Mouse (Mus musculus) heart, postnatal 0 days (tissue): ENCODE measurements around the gene Zkscan8. TPM values are rescaled to one million over a fixed set of nuclear protein-coding genes. Genes with fewer than 3 reads are reported as not detected.

Experiments
- ATAC-seq: fragments of 200-750 bp; cut with Nextera tagmentation; 2 replicates; pipeline ENCODE4 v1.8.0; 2017; ENCODE audit warnings: low read depth, moderate number of reproducible peaks, moderate library complexity; ENCODE audit not compliant: insufficient read depth
- DNase-seq: peaks from one replicate; pipeline ENCODE4 v3.0.0-alpha.2; 2016; ENCODE audit warnings: low spot score
- H3K27ac ChIP-seq: fragments of 300-500 bp; sonication (generic); 2 replicates; pipeline ENCODE4 v1.5.1; 2014; ENCODE audit warnings: low read depth, mild to moderate bottlenecking
- H3K27me3 ChIP-seq: fragments of 300-500 bp; sonication (generic); 2 replicates; pipeline ENCODE4 v1.6.1; 2014; ENCODE audit warnings: low read length, mixed read lengths; ENCODE audit not compliant: control insufficient read depth, insufficient read depth
- H3K36me3 ChIP-seq: fragments of 300-500 bp; sonication (generic); replicated peaks from 2 replicates; pipeline ENCODE4 v1.6.1; 2014; ENCODE audit warnings: low read length, mixed read lengths; ENCODE audit not compliant: control insufficient read depth, insufficient read depth
- H3K4me1 ChIP-seq: fragments of 300-500 bp; sonication (generic); 2 replicates; pipeline ENCODE4 v1.6.1; 2014; ENCODE audit warnings: antibody characterized with exemption; ENCODE audit not compliant: control insufficient read depth, insufficient read depth
- H3K4me2 ChIP-seq: fragments of 300-500 bp; sonication (generic); 2 replicates; pipeline ENCODE4 v1.6.1; 2014; ENCODE audit warnings: low read depth, mild to moderate bottlenecking, low read length, moderate library complexity
- H3K4me3 ChIP-seq: fragments of 300-500 bp; sonication (generic); 2 replicates; pipeline ENCODE4 v1.5.1; 2014; ENCODE audit warnings: low read depth, low read length
- H3K9ac ChIP-seq: fragments of 300-500 bp; sonication (generic); replicated peaks from 2 replicates; pipeline ENCODE4 v1.6.1; 2014; ENCODE audit warnings: low read depth, low read length, mixed read lengths
- H3K9me3 ChIP-seq: fragments of 300-500 bp; sonication (generic); replicated peaks from 2 replicates; pipeline ENCODE4 v1.6.1; 2016; ENCODE audit warnings: low read length; ENCODE audit not compliant: control insufficient read depth
- CTCF ChIP-seq: IDR thresholded peaks from 2 replicates; pipeline ENCODE4 v1.5.1; 2016; ENCODE audit warnings: antibody characterized with exemption, control low read depth, low read depth
- EP300 ChIP-seq: IDR thresholded peaks from 2 replicates; pipeline ENCODE4 v1.6.1; 2016; ENCODE audit warnings: antibody characterized with exemption, low read depth
- WGBS: fragments of 180-500 bp; shearing (Covaris S2); extraction: QIAGEN DNeasy Blood & Tissue Kit; methylation state at CpG from one replicate; pipeline ENCODE4 v1.1.7; 2014; 5-methylcytosine and 5-hydroxymethylcytosine counted together
- polyA plus RNA-seq: library from polyadenylated mRNA; unstranded; fragments of >200 nt; fragmentation: Nextera tagmentation; extraction: Ambion mirVana; gene quantifications from 2 replicates; pipeline ENCODE4 v1.2.1, GENCODE M21; 2015
- total RNA-seq: library from RNA; depleted of rRNA; stranded (reverse); fragments of >200 nt; gene quantifications from 2 replicates; pipeline ENCODE4 v1.2.3, GENCODE M21; 2014; ENCODE audit warnings: low replicate concordance; rRNA removed

Zkscan8 gene
- total RNA-seq (7.1 and 10.9 TPM in 2 replicates), polyA plus RNA-seq (3.0 and 3.4 TPM in 2 replicates)

GRCm38 (mm10) chr13:21530781-21531201 lies at the start of gene Zkscan8:
TSS of gene Zkscan8 (minus strand) at chr13:21531120.
- no peaks in the 10 kb centered on the region for H3K9me3 ChIP-seq
- peak within 1 kb of the TSS; percentile 99 for H3K4me3 ChIP-seq
- DNase-seq = peak; percentile 79
- H3K4me1 ChIP-seq = peaks cover 4% of the 10 kb centered on the region
- TF ChIP-seq CTCF = no peak; the same call in 1 of the 2 replicates
- peak; percentile 63; the same call in 1 of the 2 replicates for TF ChIP-seq EP300
- peak within 1 kb of the TSS; percentile 96 for H3K27ac ChIP-seq
- H3K36me3 ChIP-seq = peaks cover 12% of the 10 kb centered on the region
- no peaks in the 10 kb centered on the region for H3K27me3 ChIP-seq
- under 1% methylated on average over 39 of the region's 39 CpGs for WGBS
- ATAC-seq = peak; percentile 97
- H3K4me2 ChIP-seq = peak within 1 kb of the TSS; percentile 64
- H3K9ac ChIP-seq = peak within 1 kb of the TSS; percentile 99

- WGBS = 47% methylated on average over 1 of the region's 1 CpGs
- H3K9ac ChIP-seq = no peak within 1 kb of the TSS
- H3K27me3 ChIP-seq = no peaks in the 10 kb centered on the region
- H3K9me3 ChIP-seq = no peaks in the 10 kb centered on the region
- no peak for ATAC-seq
- DNase-seq = no peak
- no peak within 1 kb of the TSS for H3K4me3 ChIP-seq
- no peaks in the 10 kb centered on the region for H3K4me1 ChIP-seq
- no peak within 1 kb of the TSS for H3K27ac ChIP-seq
- no peak for TF ChIP-seq CTCF
- TF ChIP-seq EP300 = no peak
- H3K36me3 ChIP-seq = no peaks in the 10 kb centered on the region
- no peak within 1 kb of the TSS for H3K4me2 ChIP-seq
Observed at GRCm38 (mm10) chr13:21559793-21560192, 28.9 kb upstream of the Zkscan8 start, which contains the start of gene Olfr1535. TSS of gene Olfr1535 (minus strand) at chr13:21559893.

GRCm38 (mm10) chr13:21550416-21551110 lies 19.6 kb upstream of the Zkscan8 start:
- no peaks in the 10 kb centered on the region for H3K4me1 ChIP-seq
- no peaks in the 10 kb centered on the region for H3K9me3 ChIP-seq
- DNase-seq (no peak), ATAC-seq (no peak)
- H3K27me3 ChIP-seq = no peaks in the 10 kb centered on the region
- TF ChIP-seq EP300 (no peak), CTCF (no peak)
- 32% methylated on average over 3 of the region's 3 CpGs for WGBS
- H3K4me3 ChIP-seq = no peak overlapping the region
- no peak overlapping the region for H3K9ac ChIP-seq
- H3K27ac ChIP-seq = no peak overlapping the region
- no peak overlapping the region for H3K4me2 ChIP-seq
- no peaks in the 10 kb centered on the region for H3K36me3 ChIP-seq

GRCm38 (mm10) chr13:21549487-21549886 lies 18.6 kb upstream of the Zkscan8 start:
- ATAC-seq = no peak
- Histone ChIP-seq H3K9me3 (no peaks in the 10 kb centered on the region), H3K4me2 (no peak overlapping the region), H3K36me3 (no peaks in the 10 kb centered on the region), H3K9ac (no peak overlapping the region), H3K4me3 (no peak overlapping the region), H3K27me3 (no peaks in the 10 kb centered on the region), H3K4me1 (no peaks in the 10 kb centered on the region), H3K27ac (no peak overlapping the region)
- DNase-seq = no peak
- WGBS = 72% methylated on average over 3 of the region's 3 CpGs
- no peak for TF ChIP-seq EP300
- no peak for TF ChIP-seq CTCF

- H3K4me1 ChIP-seq = no peaks in the 10 kb centered on the region
- no peak within 1 kb of the TSS for H3K4me2 ChIP-seq
- no peak for TF ChIP-seq CTCF
- no peak for TF ChIP-seq EP300
- H3K9ac ChIP-seq = no peak within 1 kb of the TSS
- no peak within 1 kb of the TSS for H3K27ac ChIP-seq
- ATAC-seq (no peak), DNase-seq (no peak)
- no peaks in the 10 kb centered on the region for H3K36me3 ChIP-seq
- no peaks in the 10 kb centered on the region for H3K27me3 ChIP-seq
- WGBS = 58% methylated on average over 1 of the region's 1 CpGs
- no peaks in the 10 kb centered on the region for H3K9me3 ChIP-seq
- no peak within 1 kb of the TSS for H3K4me3 ChIP-seq
Observed at GRCm38 (mm10) chr13:21542708-21543107, 11.8 kb upstream of the Zkscan8 start, which contains the start of gene Olfr1366. TSS of gene Olfr1366 (minus strand) at chr13:21542808.
